14 mouse cellular contexts compared by ENCODE assay signal in genomic region chr9:118228691-118229427, GRCm38 (mm10).
DNase-seq lines count a peak whose midpoint lies in the region; ATAC-seq and TF ChIP-seq lines count a peak whose summit lies in the region.
"Had no signal": no experiment of that assay in that cellular context is flagged by ENCODE, and none has a peak within 500 bp of the region (broad histone marks: within the 10 kb centered on the region; RNA-seq: fewer than 3 reads in every experiment).

No protein-coding gene starts in this region.

- peak; percentile 54 for DNase-seq in CH12.LX (ENCODE audit: extremely low read depth)
- DNase-seq in brain, embryonic 14.5 days (ENCODE audit: low read depth): peak; percentile 90
- DNase-seq in forebrain, embryonic 10.5 days (ENCODE audit: extremely low spot score, low spot score): no peak
- no peak for DNase-seq in liver, embryonic 11.5 days (ENCODE audit: low spot score)
- DNase-seq: heart, postnatal 10 days; right cerebral cortex, adult 18-20 months had no signal

- peaks cover 5 to 23% of the 10 kb centered on the region in 2 experiments for H3K4me1 ChIP-seq in CH12.LX (ENCODE audit: control insufficient read depth in 1 of 2, insufficient read depth in 2 of 2)
- H3K4me1 ChIP-seq in forebrain, embryonic 10.5 days: peaks cover 23% of the 10 kb centered on the region
- H3K4me1 ChIP-seq in hindbrain, embryonic 16.5 days (ENCODE audit: control insufficient read depth, insufficient read depth, low read depth, low read length): peaks cover 9% of the 10 kb centered on the region; the same call in 1 of the 2 replicates
- no peaks in the 10 kb centered on the region for H3K4me1 ChIP-seq in liver, embryonic 11.5 days (replicated peaks; ENCODE audit: control insufficient read depth, insufficient read depth, low read length)
- H3K4me1 ChIP-seq: embryonic facial prominence, embryonic 15.5 days; liver, embryonic 15.5 days; stomach, embryonic 15.5 days had no signal

- no peaks in the 10 kb centered on the region for H3K9me3 ChIP-seq in CH12.LX (replicated peaks; ENCODE audit: low read length)
- H3K9me3 ChIP-seq in forebrain, embryonic 10.5 days: no peaks in the 10 kb centered on the region
- H3K9me3 ChIP-seq in hindbrain, embryonic 16.5 days (ENCODE audit: control insufficient read depth, low read length): no peaks in the 10 kb centered on the region
- no peaks in the 10 kb centered on the region for H3K9me3 ChIP-seq in liver, embryonic 11.5 days (ENCODE audit: control insufficient read depth, low read length)
- H3K9me3 ChIP-seq: embryonic facial prominence, embryonic 15.5 days; kidney, embryonic 15.5 days; liver, embryonic 15.5 days; stomach, embryonic 15.5 days had no signal

- peak; percentile 64; the same call in 1 of the 2 replicates for TF ChIP-seq EP300 in CH12.LX (IDR thresholded peaks at IDR 0.05; ENCODE audit: low read length)

- WGBS in forebrain, embryonic 10.5 days: 74% methylated on average over 19 of the region's 19 CpGs
- 35% methylated on average over 19 of the region's 19 CpGs for WGBS in hindbrain, embryonic 16.5 days
- WGBS in liver, embryonic 11.5 days: 75% methylated on average over 19 of the region's 19 CpGs

- H3K9ac ChIP-seq in CH12.LX (ENCODE audit: insufficient read depth, low read depth): no peak overlapping the region
- no peak overlapping the region for H3K9ac ChIP-seq in hindbrain, embryonic 16.5 days (ENCODE audit: low read depth, low read length)
- no peak overlapping the region for H3K9ac ChIP-seq in liver, embryonic 11.5 days (ENCODE audit: low read depth, low read length)
- H3K9ac ChIP-seq: embryonic facial prominence, embryonic 15.5 days; kidney, embryonic 15.5 days; liver, embryonic 15.5 days; stomach, embryonic 15.5 days had no signal

- in situ Hi-C loops in CH12.LX (cut with MboI; ENCODE audit: low pct_ligation_motif_present, low pct_unique_long_range_greater_than_20kb, low sequenced_read_pairs): no loop called here

- H3K4me2 ChIP-seq in CH12.LX (ENCODE audit: insufficient read depth, low read depth, poor library complexity, severe bottlenecking): peak overlapping the region; percentile 68
- 0 out of 2 replicates have a peak overlapping the region, but pooled peaks have one; percentile 1 for H3K4me2 ChIP-seq in hindbrain, embryonic 16.5 days (ENCODE audit: low read length)
- H3K4me2 ChIP-seq in liver, embryonic 11.5 days: no peak overlapping the region
- H3K4me2 ChIP-seq: embryonic facial prominence, embryonic 15.5 days; kidney, embryonic 15.5 days; liver, embryonic 15.5 days; stomach, embryonic 15.5 days had no signal

- H3K36me3 ChIP-seq in CH12.LX (replicated peaks in 1 of 2; ENCODE audit: control insufficient read depth in 1 of 2, insufficient read depth in 1 of 2, low read length in 1 of 2): no peaks in the 10 kb centered on the region
- no peaks in the 10 kb centered on the region for H3K36me3 ChIP-seq in forebrain, embryonic 10.5 days (replicated peaks)
- no peaks in the 10 kb centered on the region for H3K36me3 ChIP-seq in hindbrain, embryonic 16.5 days (ENCODE audit: control insufficient read depth, insufficient read depth, low read length)
- H3K36me3 ChIP-seq in liver, embryonic 11.5 days (ENCODE audit: control insufficient read depth, insufficient read depth, low read length): no peaks in the 10 kb centered on the region
- H3K36me3 ChIP-seq: embryonic facial prominence, embryonic 15.5 days; kidney, embryonic 15.5 days; liver, embryonic 15.5 days; stomach, embryonic 15.5 days had no signal

- H3K4me3 ChIP-seq in CH12.LX (replicated peaks in 1 of 3; ENCODE audit: low read depth in 2 of 3, low read length in 2 of 3, poor library complexity in 1 of 3): no peak overlapping the region
- no peak overlapping the region for H3K4me3 ChIP-seq in forebrain, embryonic 10.5 days
- no peak overlapping the region for H3K4me3 ChIP-seq in hindbrain, embryonic 16.5 days (ENCODE audit: low read length)
- H3K4me3 ChIP-seq in liver, embryonic 11.5 days (ENCODE audit: low read depth, low read length): no peak overlapping the region
- H3K4me3 ChIP-seq: embryonic facial prominence, embryonic 15.5 days; kidney, embryonic 15.5 days; liver, embryonic 15.5 days; stomach, embryonic 15.5 days had no signal

- H3K79me2 ChIP-seq in CH12.LX (replicated peaks; ENCODE audit: control insufficient read depth, extremely low read depth, insufficient read depth, poor library complexity, severe bottlenecking): no peaks in the 10 kb centered on the region

- TF ChIP-seq CTCF in CH12.LX (conservative IDR thresholded peaks at IDR 0.05 in 1 of 2, IDR thresholded peaks at IDR 0.05 in 1 of 2; ENCODE audit: low read depth in 2 of 2, low read length in 2 of 2): no peak
- TF ChIP-seq CTCF in brain, embryonic 14.5 days (IDR thresholded peaks at IDR 0.05; ENCODE audit: borderline replicate concordance, extremely low read depth, insufficient read depth, insufficient read length): no peak

- no peak for TF ChIP-seq POLR2A in CH12.LX (IDR thresholded peaks at IDR 0.05; ENCODE audit: low read depth, low read length)
- TF ChIP-seq POLR2A in brain, embryonic 14.5 days (IDR thresholded peaks at IDR 0.05; ENCODE audit: borderline replicate concordance, extremely low read depth, insufficient read depth, insufficient read length, poor library complexity, severe bottlenecking): no peak

- no peak; the same call in 1 of the 2 replicates for TF ChIP-seq RAD21 in CH12.LX (IDR thresholded peaks at IDR 0.05; ENCODE audit: low read depth, low read length)

- dilution Hi-C loops in CH12.LX (cut with MboI; ENCODE audit: extremely low pct_ligation_motif_present, extremely low pct_unique_long_range_greater_than_20kb, low sequenced_read_pairs): no loop called here

- peak; percentile 81 for ATAC-seq in hindbrain, embryonic 16.5 days
- no peak for ATAC-seq in liver, embryonic 11.5 days (replicated peaks; ENCODE audit: low FRiP score)
- ATAC-seq in megakaryocyte-erythroid progenitor cell, adult 5-6 weeks (replicated peaks; ENCODE audit: low FRiP score, low TSS enrichment, poor library complexity, severe bottlenecking): no peak
- no peak for ATAC-seq in granulocyte monocyte progenitor cell, adult 5-6 weeks (replicated peaks; ENCODE audit: poor library complexity, severe bottlenecking)
- ATAC-seq: activated CD4-positive, CD25-positive, alpha-beta regulatory T cell, adult 4 months had no signal

- no peaks in the 10 kb centered on the region for H3K27me3 ChIP-seq in CH12.LX (replicated peaks)
- H3K27me3 ChIP-seq in forebrain, embryonic 10.5 days (ENCODE audit: poor library complexity, severe bottlenecking): no peaks in the 10 kb centered on the region
- no peaks in the 10 kb centered on the region for H3K27me3 ChIP-seq in hindbrain, embryonic 16.5 days (replicated peaks; ENCODE audit: control insufficient read depth, insufficient read depth, low read length)
- H3K27me3 ChIP-seq in liver, embryonic 11.5 days (replicated peaks; ENCODE audit: control insufficient read depth, insufficient read depth, low read length): no peaks in the 10 kb centered on the region
- H3K27me3 ChIP-seq: embryonic facial prominence, embryonic 15.5 days; liver, embryonic 15.5 days; stomach, embryonic 15.5 days had no signal

- peak overlapping the region; percentile 34; the same call in 1 of the 2 replicates for H3K27ac ChIP-seq in CH12.LX (ENCODE audit: insufficient read depth, low read depth)
- H3K27ac ChIP-seq in forebrain, embryonic 10.5 days: peak overlapping the region; percentile 25; the same call in 1 of the 2 replicates
- H3K27ac ChIP-seq in hindbrain, embryonic 16.5 days (ENCODE audit: low read depth, low read length): peak overlapping the region; percentile 60
- no peak overlapping the region for H3K27ac ChIP-seq in liver, embryonic 11.5 days (ENCODE audit: low read depth, low read length)
- H3K27ac ChIP-seq: embryonic facial prominence, embryonic 15.5 days; kidney, embryonic 15.5 days; liver, embryonic 15.5 days; stomach, embryonic 15.5 days had no signal

TF ChIP-seq in CH12.LX, 34 proteins besides CTCF, POLR2A, EP300 and RAD21:
- peak; percentile 81 for TF ChIP-seq TCF12 (IDR thresholded peaks at IDR 0.05; ENCODE audit: low read depth, low read length)
- TF ChIP-seq SMC3 (IDR thresholded peaks at IDR 0.05; ENCODE audit: low read depth, low read length): peak; percentile 23
- TF ChIP-seq ZC3H11A (IDR thresholded peaks at IDR 0.05; ENCODE audit: low read depth, low read length): no peak
- no peak for TF ChIP-seq TBP (conservative IDR thresholded peaks at IDR 0.05; ENCODE audit: low read depth, low read length)
- no peak for TF ChIP-seq USF1 (IDR thresholded peaks at IDR 0.05; ENCODE audit: low read depth, low read length)
- no peak for TF ChIP-seq E2F4 (IDR thresholded peaks at IDR 0.05; ENCODE audit: insufficient replicate concordance, low read depth, low read length)
- no peak for TF ChIP-seq RCOR1 (conservative IDR thresholded peaks at IDR 0.05; ENCODE audit: low read depth, low read length)
- no peak for TF ChIP-seq MAX (IDR thresholded peaks at IDR 0.05; ENCODE audit: low read length)
- TF ChIP-seq NELFE (IDR thresholded peaks at IDR 0.05; ENCODE audit: low read depth, low read length): no peak
- TF ChIP-seq CHD2 (IDR thresholded peaks at IDR 0.05; ENCODE audit: low read length): no peak
- no peak for TF ChIP-seq KAT2A (IDR thresholded peaks at IDR 0.05; ENCODE audit: insufficient replicate concordance, low read length)
- TF ChIP-seq ZNF384 (IDR thresholded peaks at IDR 0.05; ENCODE audit: low read depth, low read length): peak; percentile 7; the same call in 1 of the 2 replicates
- TF ChIP-seq MAFK (IDR thresholded peaks at IDR 0.05; ENCODE audit: insufficient replicate concordance, low read length): 0 out of 2 replicates have a peak, but pooled peaks have one; percentile 37
- TF ChIP-seq IRF4 (IDR thresholded peaks at IDR 0.05; ENCODE audit: low read depth, low read length): peak; percentile 58; the same call in 1 of the 2 replicates
- TF ChIP-seq BHLHE40 (IDR thresholded peaks at IDR 0.05; ENCODE audit: low read depth, low read length): 0 out of 2 replicates have a peak, but pooled peaks have one; percentile 49
- TF ChIP-seq ELF1 (IDR thresholded peaks at IDR 0.05; ENCODE audit: low read depth, low read length): no peak
- no peak for TF ChIP-seq POLR2AphosphoS2 (IDR thresholded peaks at IDR 0.05; ENCODE audit: low read depth, low read length)
- peak; percentile 77 for TF ChIP-seq ETS1 (conservative IDR thresholded peaks at IDR 0.05; ENCODE audit: low read depth, low read length)
- peak; percentile 71; the same call in 1 of the 2 replicates for TF ChIP-seq MEF2A (IDR thresholded peaks at IDR 0.05; ENCODE audit: borderline replicate concordance, low read depth, low read length)
- TF ChIP-seq PAX5 (IDR thresholded peaks at IDR 0.05; ENCODE audit: low read length): no peak
- TF ChIP-seq MXI1 (IDR thresholded peaks at IDR 0.05; ENCODE audit: low read depth, low read length): no peak
- no peak for TF ChIP-seq USF2 (conservative IDR thresholded peaks at IDR 0.05; ENCODE audit: low read depth, low read length)
- TF ChIP-seq NRF1 (IDR thresholded peaks at IDR 0.05; ENCODE audit: low read depth, low read length): no peak

Comparison
In these comparisons a context has a peak if more than half of its experiments do, and no peak if none do; other contexts are left out.
1. DNase-seq: peak in CH12.LX (single experiment) and brain, embryonic 14.5 days (single experiment); none in forebrain, embryonic 10.5 days (single experiment) and liver, embryonic 11.5 days (single experiment).